Mouse (Mus musculus) left cerebral cortex, adult 8-10 months (tissue): ENCODE results near the gene Efna4. TPM values are rescaled to one million over a fixed set of nuclear protein-coding genes. Genes with fewer than 3 reads are reported as not detected.

Experiments used
- total RNA-seq, 4 experiments: library from RNA; stranded (reverse); gene quantifications; 2 replicates each; pipeline ENCODE4 v1.2.4; 2022

The Efna4 gene
- total RNA-seq, 4 experiments from 2014 or later: 0.22 to 0.46 (median 0.30) TPM; not detected in 1

Other genes with a start within 250 kb of the Efna4 start
- 100 to 1,000 TPM; 170 to 198 (median 187) TPM for gene Rusc1, start 244.7 kb downstream of the Efna4 start, total RNA-seq
- gene Gm43738, start 236.9 kb downstream of the Efna4 start, total RNA-seq: under 1 TPM in 1 of 4 experiments, not detected in 3; 0.21 TPM
- gene Fdps, start 236.1 kb downstream of the Efna4 start, total RNA-seq: 100 to 1,000 TPM in 2 of 4 experiments, 10 to 100 TPM in 2; 84.4 to 129 (median 100) TPM
- not detected for gene Pklr, start 201.9 kb downstream of the Efna4 start, total RNA-seq
- 10 to 100 TPM; 12.3 to 18.2 (median 17.0) TPM for gene Hcn3, start 177.8 kb downstream of the Efna4 start, total RNA-seq
- 10 to 100 TPM; 41.2 to 45.3 (median 42.5) TPM for gene Clk2, start 173.2 kb downstream of the Efna4 start, total RNA-seq
- 10 to 100 TPM; 58.5 to 69.8 (median 63.9) TPM for gene Scamp3, start 160.6 kb downstream of the Efna4 start, total RNA-seq
- 10 to 100 TPM; 47.2 to 58.2 (median 52.3) TPM for gene Fam189b, start 154.9 kb downstream of the Efna4 start, total RNA-seq
- gene Gba, start 135.1 kb downstream of the Efna4 start, total RNA-seq: 10 to 100 TPM; 52.5 to 62.4 (median 56.1) TPM
- 10 to 100 TPM; 14.2 to 24.3 (median 22.2) TPM for gene Thbs3, start 122.8 kb downstream of the Efna4 start, total RNA-seq
- 100 to 1,000 TPM in 2 of 4 experiments, 10 to 100 TPM in 2; 95.4 to 105 (median 99.8) TPM for gene Mtx1, start 110.9 kb downstream of the Efna4 start, total RNA-seq
- gene Muc1, start 109.0 kb downstream of the Efna4 start, total RNA-seq: 1 to 10 TPM in 1 of 4 experiments, under 1 TPM in 3; 0.36 to 1.5 (median 0.67) TPM
- gene Krtcap2, start 92.1 kb downstream of the Efna4 start, total RNA-seq: 10 to 100 TPM; 70.4 to 91.2 (median 83.7) TPM
- gene Trim46, start 91.7 kb downstream of the Efna4 start, total RNA-seq: 10 to 100 TPM; 66.2 to 74.6 (median 68.4) TPM
- 10 to 100 TPM; 51.6 to 64.2 (median 54.6) TPM for gene Dpm3, start 78.7 kb downstream of the Efna4 start, total RNA-seq
- 10 to 100 TPM; 38.0 to 48.9 (median 45.5) TPM for gene Slc50a1, start 67.5 kb downstream of the Efna4 start, total RNA-seq
- gene Efna1, start 56.9 kb downstream of the Efna4 start, total RNA-seq: 1 to 10 TPM; 5.6 to 8.8 (median 6.8) TPM
- 10 to 100 TPM; 50.1 to 61.2 (median 55.3) TPM for gene Efna3, start 15.1 kb downstream of the Efna4 start, total RNA-seq
- 100 to 1,000 TPM; 104 to 122 (median 108) TPM for gene Adam15, start 12.0 kb upstream of the Efna4 start, total RNA-seq
- gene Dcst2, start 23.9 kb upstream of the Efna4 start, total RNA-seq: under 1 TPM; 0.32 to 0.77 (median 0.42) TPM
- under 1 TPM in 1 of 4 experiments, not detected in 3; 0.61 TPM for gene Dcst1, start 27.2 kb upstream of the Efna4 start, total RNA-seq
- 10 to 100 TPM; 11.3 to 20.3 (median 15.8) TPM for gene Zbtb7b, start 56.7 kb upstream of the Efna4 start, total RNA-seq
- gene Lenep, start 64.8 kb upstream of the Efna4 start, total RNA-seq: 1 to 10 TPM; 3.9 to 5.8 (median 4.4) TPM
- gene Flad1, start 73.8 kb upstream of the Efna4 start, total RNA-seq: 10 to 100 TPM; 30.8 to 39.9 (median 35.6) TPM
- 1 to 10 TPM; 2.4 to 3.5 (median 2.8) TPM for gene Cks1b, start 80.4 kb upstream of the Efna4 start, total RNA-seq
- gene Shc1, start 80.4 kb upstream of the Efna4 start, total RNA-seq: 10 to 100 TPM; 15.1 to 18.7 (median 17.3) TPM
- gene Pygo2, start 92.2 kb upstream of the Efna4 start, total RNA-seq: 10 to 100 TPM; 44.0 to 57.4 (median 48.8) TPM
- 10 to 100 TPM; 33.6 to 51.4 (median 41.9) TPM for gene Pbxip1, start 98.7 kb upstream of the Efna4 start, total RNA-seq
- 10 to 100 TPM; 29.0 to 37.4 (median 31.7) TPM for gene Pmvk, start 116.5 kb upstream of the Efna4 start, total RNA-seq
- 10 to 100 TPM; 20.8 to 25.7 (median 23.3) TPM for gene Kcnn3, start 182.1 kb upstream of the Efna4 start, total RNA-seq